Mouse (Mus musculus): ENCODE measurements around the gene Arhgap45.

GRCm38 (mm10) chr10:79969124-79969568 is 47.3 kb upstream of the Arhgap45 start:
- TF ChIP-seq EP300 (IDR thresholded peaks at IDR 0.05; ENCODE audit: low read depth) (no peak), CTCF (IDR thresholded peaks at IDR 0.05; ENCODE audit: low read depth) (no peak)

Data from liver, embryonic 14.5 days (tissue).